Mouse (Mus musculus) layer of hippocampus, adult 2 months (tissue): ENCODE results near the gene Sprr2f. TPM values are rescaled to one million over a fixed set of nuclear protein-coding genes. Genes with fewer than 3 reads are reported as not detected.

Source experiments
- DNase-seq, 2 experiments: peaks; one replicate each; pipeline ENCODE4 v3.0.0; 2022; ENCODE audit warnings: low spot score in 2 of 2
- H3K27ac ChIP-seq: fragments of 200-600 bp; 2 replicates; pipeline ENCODE4 v1.8.1; 2022
- H3K4me3 ChIP-seq: fragments of 200-600 bp; 2 replicates; pipeline ENCODE4 v1.8.1; 2022; ENCODE audit warnings: mild to moderate bottlenecking
- CTCF ChIP-seq: fragments of 200-600 bp; conservative IDR thresholded peaks from 2 replicates; pipeline ENCODE4 v1.8.1; 2022; ENCODE audit warnings: antibody characterized with exemption, mild to moderate bottlenecking, moderate library complexity
- long read RNA-seq, 2 experiments: library from polyadenylated mRNA; stranded (forward); transcript quantifications; one replicate each; pipeline ENCODE4 v2.0.0; 2021; ENCODE audit warnings: borderline mapping rate in 2 of 2
- total RNA-seq, 2 experiments: library from RNA; stranded (reverse); gene quantifications; 2 replicates each; pipeline ENCODE4 v1.2.3; 2021

Sprr2f gene
- total RNA-seq = not detected
- long read RNA-seq, experiment 1 = 0 reads
- long read RNA-seq, experiment 2 = 0 reads

- no peak for DNase-seq
- TF ChIP-seq CTCF = no peak
- H3K4me3 ChIP-seq = no peak within 1 kb of the TSS
Observed at GRCm38 (mm10) chr3:92364887-92365286, at the start of gene Sprr2f. TSS of gene Sprr2f (plus strand) at chr3:92365187.

GRCm38 (mm10) chr3:92316320-92316719 lies 48.7 kb upstream of the Sprr2f start, which contains the start of gene Sprr2b:
TSS of gene Sprr2b (plus strand) at chr3:92316620.
- Histone ChIP-seq H3K4me3 (no peak within 1 kb of the TSS), H3K27ac (no peak within 1 kb of the TSS)
- no peak for TF ChIP-seq CTCF
- DNase-seq = no peak

More at GRCm38 (mm10) chr3:92364887-92365286, at the start of gene Sprr2f:
- H3K27ac ChIP-seq = no peak within 1 kb of the TSS

- no peak for TF ChIP-seq CTCF
- H3K27ac ChIP-seq = no peak overlapping the region
- no peak overlapping the region for H3K4me3 ChIP-seq
- DNase-seq = no peak
Observed at GRCm38 (mm10) chr3:92317384-92317783, 47.6 kb upstream of the Sprr2f start.

GRCm38 (mm10) chr3:92336278-92336677 lies 28.7 kb upstream of the Sprr2f start:
- no peak for TF ChIP-seq CTCF
- DNase-seq = no peak
- no peak overlapping the region for H3K27ac ChIP-seq
- H3K4me3 ChIP-seq = no peak overlapping the region

- H3K4me3 ChIP-seq = no peak within 1 kb of the TSS
- no peak for DNase-seq
- no peak for TF ChIP-seq CTCF
- no peak within 1 kb of the TSS for H3K27ac ChIP-seq
Observed at GRCm38 (mm10) chr3:92338840-92339239, 26.1 kb upstream of the Sprr2f start, which contains the start of gene Sprr2d. TSS of gene Sprr2d (plus strand) at chr3:92339140.

- Histone ChIP-seq H3K27ac (no peak within 1 kb of the TSS), H3K4me3 (no peak within 1 kb of the TSS)
- DNase-seq = no peak
- no peak for TF ChIP-seq CTCF
Observed at GRCm38 (mm10) chr3:92351843-92352242, 13.1 kb upstream of the Sprr2f start, which contains the start of gene Sprr2e. TSS of gene Sprr2e (plus strand) at chr3:92352143.

GRCm38 (mm10) chr3:92361619-92362018 lies 3.4 kb upstream of the Sprr2f start:
- Histone ChIP-seq H3K4me3 (no peak overlapping the region), H3K27ac (no peak overlapping the region)
- TF ChIP-seq CTCF = no peak
- no peak for DNase-seq

- DNase-seq = no peak
- no peak overlapping the region for H3K27ac ChIP-seq
- H3K4me3 ChIP-seq = no peak overlapping the region
- TF ChIP-seq CTCF = no peak
Observed at GRCm38 (mm10) chr3:92373613-92374012, 8.6 kb downstream of the Sprr2f start.

GRCm38 (mm10) chr3:92385385-92385784 lies 20.4 kb downstream of the Sprr2f start, which contains the start of gene Sprr2h:
TSS of gene Sprr2h (plus strand) at chr3:92385685.
- no peak within 1 kb of the TSS for H3K4me3 ChIP-seq
- H3K27ac ChIP-seq = no peak within 1 kb of the TSS
- DNase-seq = no peak
- no peak for TF ChIP-seq CTCF

GRCm38 (mm10) chr3:92394301-92394700 lies 29.3 kb downstream of the Sprr2f start:
- DNase-seq = no peak
- no peak overlapping the region for H3K27ac ChIP-seq
- TF ChIP-seq CTCF = peak; percentile 70
- H3K4me3 ChIP-seq = no peak overlapping the region

GRCm38 (mm10) chr3:92407691-92408090 lies 42.7 kb downstream of the Sprr2f start, which contains the start of gene Sprr2i:
TSS of gene Sprr2i (plus strand) at chr3:92407991.
- TF ChIP-seq CTCF = no peak
- DNase-seq = no peak
- no peak within 1 kb of the TSS for H3K27ac ChIP-seq
- no peak within 1 kb of the TSS for H3K4me3 ChIP-seq

Other genes starting within 250 kb of the Sprr2f start
- gene Prr9, start 241.2 kb upstream of the Sprr2f start, total RNA-seq = not detected
- gene Lelp1, start 222.4 kb upstream of the Sprr2f start, total RNA-seq = not detected
- not detected for gene Sprr2a1, start 149.4 kb upstream of the Sprr2f start, total RNA-seq
- not detected for gene Sprr2a2, start 149.3 kb upstream of the Sprr2f start, total RNA-seq
- gene Sprr2a3, start 79.8 kb upstream of the Sprr2f start, total RNA-seq = not detected
- not detected for gene Sprr2b, start 48.6 kb upstream of the Sprr2f start, total RNA-seq
- not detected for gene Sprr2d, start 26.0 kb upstream of the Sprr2f start, total RNA-seq
- not detected for gene Sprr2e, start 13.0 kb upstream of the Sprr2f start, total RNA-seq
- not detected for gene Sprr2h, start 20.5 kb downstream of the Sprr2f start, total RNA-seq
- gene Sprr2i, start 42.8 kb downstream of the Sprr2f start, total RNA-seq = not detected
- not detected for gene Sprr2j-ps, start 52.9 kb downstream of the Sprr2f start, total RNA-seq
- 1 to 10 TPM; 1.1 to 4.2 TPM for gene Gm9774, start 64.2 kb downstream of the Sprr2f start, total RNA-seq
- not detected for gene Sprr2k, start 67.4 kb downstream of the Sprr2f start, total RNA-seq
- gene Sprr1b, start 73.6 kb downstream of the Sprr2f start, total RNA-seq = not detected
- gene Sprr3, start 93.5 kb downstream of the Sprr2f start, total RNA-seq = not detected
- not detected for gene Sprr1a, start 120.7 kb downstream of the Sprr2f start, total RNA-seq
- gene Sprr4, start 135.3 kb downstream of the Sprr2f start, total RNA-seq = not detected
- gene 2310046K23Rik, start 169.3 kb downstream of the Sprr2f start, total RNA-seq = not detected
- gene Ivl, start 208.5 kb downstream of the Sprr2f start, total RNA-seq = not detected
- gene Smcp, start 223.8 kb downstream of the Sprr2f start, total RNA-seq = not detected
- gene 2210017I01Rik, start 242.3 kb downstream of the Sprr2f start, total RNA-seq = not detected